Mouse (Mus musculus) liver, adult 2 months (tissue): ENCODE measurements around the gene Eef1g. TPM values are rescaled to one million over a fixed set of nuclear protein-coding genes. Genes with fewer than 3 reads are reported as not detected.

Experiments used
- DNase-seq: peaks from one replicate; pipeline ENCODE4 v3.0.0-alpha.2; 2011; ENCODE audit warnings: low read depth, low spot score; ENCODE audit errors: extremely low read depth
- H3K27ac ChIP-seq: fragments of 200-500 bp; replicated peaks from 2 replicates; pipeline ENCODE4 v1.5.1; 2012; ENCODE audit warnings: low read depth, mild to moderate bottlenecking, control low read depth, inconsistent platforms, low read length; ENCODE audit not compliant: insufficient read depth
- H3K27me3 ChIP-seq: fragments of 200-500 bp; 2 replicates; pipeline ENCODE4 v1.6.1; 2012; ENCODE audit warnings: mild to moderate bottlenecking, moderate library complexity, low read length, inconsistent platforms; ENCODE audit not compliant: control insufficient read depth, insufficient read depth
- H3K36me3 ChIP-seq: fragments of 200-500 bp; 2 replicates; pipeline ENCODE4 v1.6.1; 2012; ENCODE audit warnings: low read length, inconsistent platforms; ENCODE audit not compliant: control insufficient read depth, insufficient read depth
- H3K4me1 ChIP-seq: fragments of 200-500 bp; 2 replicates; pipeline ENCODE4 v1.6.1; 2011; ENCODE audit warnings: low read length; ENCODE audit not compliant: control insufficient read depth, insufficient read depth
- H3K4me3 ChIP-seq: fragments of 200-500 bp; 2 replicates; pipeline ENCODE4 v1.5.1; 2011; ENCODE audit warnings: low read depth, mild to moderate bottlenecking, control low read depth, low read length, moderate library complexity; ENCODE audit not compliant: insufficient read depth
- H3K79me2 ChIP-seq: fragments of 200-500 bp; 2 replicates; pipeline ENCODE4 v1.6.1; 2012; ENCODE audit warnings: inconsistent platforms, mild to moderate bottlenecking, low read length, moderate library complexity; ENCODE audit not compliant: control insufficient read depth, insufficient read depth
- H3K9ac ChIP-seq: fragments of 200-500 bp; 2 replicates; pipeline ENCODE4 v1.6.1; 2012; ENCODE audit warnings: low read depth, mild to moderate bottlenecking, control low read depth, inconsistent platforms, low read length
- CTCF ChIP-seq: fragments of 200-500 bp; IDR thresholded peaks from 2 replicates; pipeline ENCODE4 v1.5.1; 2011; ENCODE audit warnings: low read depth, low read length, control low read depth
- POLR2A ChIP-seq: fragments of 200-500 bp; IDR thresholded peaks from 2 replicates; pipeline ENCODE4 v1.6.1; 2011; ENCODE audit warnings: low read length, control low read depth; ENCODE audit not compliant: insufficient read depth; ENCODE audit errors: extremely low read depth
- WGBS: fragments of 180-500 bp; shearing (Covaris S2); methylation state at CpG from one replicate; pipeline ENCODE4 v1.1.7; 2018; 5-methylcytosine and 5-hydroxymethylcytosine counted together
- polyA plus RNA-seq: library from polyadenylated mRNA; depleted of rRNA; stranded (reverse); fragments of >200 nt; gene quantifications from 2 replicates; pipeline ENCODE4 v1.2.3, GENCODE M21; 2012
- total RNA-seq: library from RNA; depleted of rRNA; stranded (reverse); fragments of >200 nt; gene quantifications from 2 replicates; pipeline ENCODE4 v1.2.3, GENCODE M21; 2014

Gene Eef1g
- total and polyA plus RNA-seq, 2 experiments, result 101 to 107 TPM

- TF ChIP-seq CTCF (no peak), POLR2A (no peak)
- 92% methylated on average over 5 of the region's 5 CpGs for WGBS
- peaks cover 6% of the 10 kb centered on the region; the same call in 1 of the 2 replicates for H3K79me2 ChIP-seq
- no peak for DNase-seq
- H3K36me3 ChIP-seq, result peaks cover 48% of the 10 kb centered on the region
- no peaks in the 10 kb centered on the region for H3K27me3 ChIP-seq
- H3K27ac ChIP-seq, result no peak overlapping the region
- H3K4me3 ChIP-seq, result no peak overlapping the region
- peaks cover 3% of the 10 kb centered on the region for H3K4me1 ChIP-seq
- no peak overlapping the region for H3K9ac ChIP-seq
Observed at GRCm38 (mm10) chr19:8950190-8950589, 16.7 kb upstream of the Eef1g start.

- peaks cover 3% of the 10 kb centered on the region for H3K4me1 ChIP-seq
- no peak for TF ChIP-seq POLR2A
- TF ChIP-seq CTCF, result no peak
- H3K4me3 ChIP-seq, result no peak overlapping the region
- H3K36me3 ChIP-seq, result peaks cover 38% of the 10 kb centered on the region
- WGBS, result 88% methylated on average over 9 of the region's 9 CpGs
- no peak overlapping the region for H3K27ac ChIP-seq
- H3K9ac ChIP-seq, result no peak overlapping the region
- DNase-seq, result no peak
- peaks cover 12% of the 10 kb centered on the region; the same call in 1 of the 2 replicates for H3K79me2 ChIP-seq
- no peaks in the 10 kb centered on the region for H3K27me3 ChIP-seq
Observed at GRCm38 (mm10) chr19:8952241-8952640, 14.6 kb upstream of the Eef1g start.

- peaks cover 33% of the 10 kb centered on the region for H3K36me3 ChIP-seq
- H3K4me1 ChIP-seq, result peaks cover 3% of the 10 kb centered on the region
- H3K4me3 ChIP-seq, result peak within 1 kb of the TSS; percentile 67
- WGBS, result 5% methylated on average over 46 of the region's 46 CpGs
- peaks cover 12% of the 10 kb centered on the region; the same call in 1 of the 2 replicates for H3K79me2 ChIP-seq
- peak within 1 kb of the TSS; percentile 75 for H3K9ac ChIP-seq
- peak; percentile 99 for DNase-seq
- H3K27ac ChIP-seq, result peak within 1 kb of the TSS; percentile 29
- TF ChIP-seq CTCF, result no peak
- TF ChIP-seq POLR2A, result 0 out of 2 replicates have a peak, but pooled peaks have one; percentile 44
- H3K27me3 ChIP-seq, result no peaks in the 10 kb centered on the region
Observed at GRCm38 (mm10) chr19:8953135-8954039, 13.5 kb upstream of the Eef1g start, which contains the start of gene Tut1. TSS of gene Tut1 (plus strand) at chr19:8953847.

GRCm38 (mm10) chr19:8954171-8954570 is 12.7 kb upstream of the Eef1g start:
- Histone ChIP-seq H3K4me3 (peak overlapping the region; percentile 67), H3K27me3 (no peaks in the 10 kb centered on the region), H3K79me2 (peaks cover 12% of the 10 kb centered on the region; the same call in 1 of the 2 replicates), H3K9ac (peak overlapping the region; percentile 75), H3K27ac (no peak overlapping the region; the same call in 1 of the 2 replicates), H3K4me1 (peaks cover 3% of the 10 kb centered on the region), H3K36me3 (peaks cover 30% of the 10 kb centered on the region)
- TF ChIP-seq CTCF (no peak), POLR2A (no peak)
- DNase-seq, result no peak
- WGBS, result 2% methylated on average over 9 of the region's 9 CpGs

- peaks cover 45% of the 10 kb centered on the region for H3K36me3 ChIP-seq
Observed at GRCm38 (mm10) chr19:8962256-8962655, 4.6 kb upstream of the Eef1g start.

GRCm38 (mm10) chr19:8965075-8965474 is 1.8 kb upstream of the Eef1g start:
- TF ChIP-seq CTCF (no peak), POLR2A (no peak)
- Histone ChIP-seq H3K9ac (no peak overlapping the region), H3K27me3 (no peaks in the 10 kb centered on the region), H3K4me1 (peaks cover 11% of the 10 kb centered on the region), H3K79me2 (peaks cover 8% of the 10 kb centered on the region; the same call in 1 of the 2 replicates), H3K36me3 (peaks cover 38% of the 10 kb centered on the region), H3K27ac (no peak overlapping the region), H3K4me3 (no peak overlapping the region)
- WGBS, result 89% methylated on average over 11 of the region's 11 CpGs
- no peak for DNase-seq

More at GRCm38 (mm10) chr19:8962256-8962655, 4.6 kb upstream of the Eef1g start:
- DNase-seq, result no peak
- Histone ChIP-seq H3K27me3 (no peaks in the 10 kb centered on the region), H3K27ac (no peak overlapping the region), H3K79me2 (peaks cover under 1% of the 10 kb centered on the region; the same call in 1 of the 2 replicates), H3K4me1 (peaks cover 7% of the 10 kb centered on the region), H3K4me3 (no peak overlapping the region), H3K9ac (no peak overlapping the region)
- 69% methylated on average over 2 of the region's 2 CpGs for WGBS
- TF ChIP-seq CTCF (no peak), POLR2A (no peak)
